Mouse (Mus musculus) myocyte (in vitro differentiated cells): ENCODE data around the gene 9230102O04Rik.

Source experiments
- CEBPB ChIP-seq: IDR thresholded peaks from 2 replicates; pipeline ENCODE4 v1.6.1; 2011; ENCODE audit warnings: mild to moderate bottlenecking, moderate library complexity; ENCODE audit not compliant: poor library complexity, insufficient read depth, severe bottlenecking
- MYOD1 ChIP-seq, 3 experiments: IDR thresholded peaks; one replicate each; pipeline ENCODE4 v1.6.1; 2011; ENCODE audit warnings: control low read depth in 2 of 3, low read depth in 2 of 3, mild to moderate bottlenecking in 2 of 3, moderate library complexity in 1 of 3; ENCODE audit not compliant: insufficient read length in 2 of 3, control insufficient read depth in 1 of 3
- POLR2A ChIP-seq: IDR thresholded peaks from one replicate; pipeline ENCODE4 v1.6.1; 2011; ENCODE audit warnings: low read depth, mild to moderate bottlenecking, control low read depth, moderate library complexity; ENCODE audit not compliant: insufficient read length
- POLR2AphosphoS2 ChIP-seq: IDR thresholded peaks from one replicate; pipeline ENCODE4 v1.6.1; 2011; ENCODE audit warnings: low read depth, control low read depth; ENCODE audit not compliant: insufficient read length
- SRF ChIP-seq: IDR thresholded peaks from one replicate; pipeline ENCODE4 v1.6.1; 2011; ENCODE audit warnings: low read depth; ENCODE audit not compliant: control insufficient read depth, insufficient read length
- TCF12 ChIP-seq: IDR thresholded peaks from one replicate; pipeline ENCODE4 v1.6.1; 2011; ENCODE audit warnings: mild to moderate bottlenecking, control low read depth; ENCODE audit not compliant: poor library complexity, insufficient read depth, severe bottlenecking
- USF1 ChIP-seq: IDR thresholded peaks from one replicate; pipeline ENCODE4 v1.6.1; 2011; ENCODE audit warnings: low read depth, mild to moderate bottlenecking, control low read depth, moderate library complexity

- TF ChIP-seq SRF: no peak
- TF ChIP-seq POLR2A: no peak
- TF ChIP-seq USF1: no peak
- TF ChIP-seq TCF12: no peak
- TF ChIP-seq CEBPB: no peak
- no peak for TF ChIP-seq POLR2AphosphoS2
- no peak for TF ChIP-seq MYOD1 (IDR thresholded peaks at IDR 0.05; ENCODE audit: control insufficient read depth in 1 of 3, insufficient read length in 2 of 3, low read depth in 2 of 3)
Measured at GRCm38 (mm10) chr2:9875220-9875619, 14.1 kb downstream of the 9230102O04Rik start.
